Mouse (Mus musculus): ENCODE measurements around the gene Krt6a.
"Not testable (repeated sequence)": the region's sequence is repeated elsewhere in the genome, so short reads cannot be mapped to it uniquely, and the experiment has no call there.

The Krt6a gene

GRCm38 (mm10) chr15:101694207-101694606 is at the start of gene Krt6a:
Gene Krt6a (minus strand): TSS chr15:101694307.
- DNase-seq (ENCODE audit: low read depth), result no peak

DNA sequence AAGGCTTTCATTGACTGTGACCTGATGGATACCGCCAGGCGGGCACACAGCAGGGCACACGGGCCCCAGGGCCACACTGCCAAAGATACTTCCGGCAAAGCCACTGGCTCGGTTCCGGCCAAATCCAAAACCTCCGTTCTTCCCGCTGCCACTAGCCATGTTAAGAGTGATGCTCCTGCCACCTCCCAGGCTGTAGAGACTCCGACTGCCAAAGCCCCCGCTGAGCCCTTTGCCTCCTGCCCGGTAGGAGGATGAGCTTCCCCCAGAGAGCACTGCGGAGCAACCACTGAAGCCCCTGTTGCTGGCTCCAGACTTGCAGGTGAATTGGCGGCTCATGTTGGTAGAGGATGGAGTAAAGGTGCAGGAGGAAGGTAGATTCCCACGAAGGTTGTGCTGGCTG is 48.6 kb upstream of the Krt6a start, which contains the start of gene Krt71:
Gene Krt71, minus strand, starts transcription at position 399 of the 400 bp plus-strand sequence.
- DNase-seq (ENCODE audit: low read depth), result no peak

- DNase-seq (ENCODE audit: low read depth), result no peak
These were observed 43.7 kb upstream of the Krt6a start for GRCm38 (mm10) chr15:101737786-101738185.

- DNase-seq (ENCODE audit: low read depth), result no peak
These were observed 36.5 kb upstream of the Krt6a start for GRCm38 (mm10) chr15:101730653-101731052.

- no peak for DNase-seq (ENCODE audit: low read depth)
These were observed 30.6 kb upstream of the Krt6a start for GRCm38 (mm10) chr15:101724686-101725085.

- no peak for DNase-seq (ENCODE audit: low read depth)
These were observed 21.7 kb upstream of the Krt6a start for GRCm38 (mm10) chr15:101715831-101716230.

GRCm38 (mm10) chr15:101714356-101714755 is 20.2 kb upstream of the Krt6a start:
- no peak for DNase-seq (ENCODE audit: low read depth)

GRCm38 (mm10) chr15:101713731-101714130 is 19.6 kb upstream of the Krt6a start:
- no peak for DNase-seq (ENCODE audit: low read depth)

- DNase-seq (ENCODE audit: low read depth), result no peak
These were observed 18.6 kb upstream of the Krt6a start, which contains the start of gene Krt5 for GRCm38 (mm10) chr15:101712720-101713119. Gene Krt5 (minus strand): TSS chr15:101712898.

DNA sequence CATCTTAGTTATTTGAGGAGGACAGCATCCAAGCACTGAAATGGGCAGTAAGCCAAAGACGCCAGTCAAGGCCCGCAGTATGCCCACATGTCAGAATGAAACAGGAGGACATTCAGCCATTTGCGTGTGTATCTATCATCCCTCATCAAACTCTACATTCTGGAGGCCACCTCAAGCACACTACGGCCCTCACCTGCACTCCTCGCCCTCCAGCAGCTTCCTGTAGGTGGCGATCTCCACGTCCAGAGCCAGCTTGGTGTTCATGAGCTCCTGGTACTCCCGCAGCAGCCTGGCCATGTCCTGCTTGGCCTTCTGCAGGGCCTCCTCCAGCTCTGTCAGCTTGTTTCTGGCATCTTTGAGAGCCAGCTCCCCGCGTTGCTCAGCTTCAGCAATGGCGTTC is 14.6 kb upstream of the Krt6a start:
- DNase-seq (ENCODE audit: low read depth), result no peak

DNA sequence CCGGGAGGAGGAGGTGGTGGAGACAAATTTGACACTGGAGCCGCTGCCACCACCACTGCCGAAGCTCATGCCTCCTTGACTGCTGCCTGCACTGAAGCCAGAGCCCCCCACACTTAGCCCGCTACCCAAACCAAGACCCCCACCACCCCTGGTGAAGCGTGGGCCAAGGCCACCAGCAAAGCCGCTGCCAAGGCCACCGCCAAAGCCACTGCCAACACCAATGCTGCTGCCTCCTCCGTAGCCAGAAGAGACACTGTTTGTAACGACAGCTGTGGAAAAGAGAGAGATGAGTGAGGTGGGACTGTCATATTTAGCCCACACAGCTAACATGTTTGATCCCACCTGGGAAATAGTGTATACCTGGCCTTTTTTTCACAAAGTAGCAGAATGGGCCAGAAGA is 13.3 kb upstream of the Krt6a start:
- DNase-seq (ENCODE audit: low read depth), result no peak

GRCm38 (mm10) chr15:101704066-101704465 is 10.0 kb upstream of the Krt6a start:
- peak; percentile 41 for DNase-seq (ENCODE audit: low read depth)

- DNase-seq (ENCODE audit: low read depth), result no peak
These were observed 8.3 kb upstream of the Krt6a start for GRCm38 (mm10) chr15:101702380-101702779.

DNA sequence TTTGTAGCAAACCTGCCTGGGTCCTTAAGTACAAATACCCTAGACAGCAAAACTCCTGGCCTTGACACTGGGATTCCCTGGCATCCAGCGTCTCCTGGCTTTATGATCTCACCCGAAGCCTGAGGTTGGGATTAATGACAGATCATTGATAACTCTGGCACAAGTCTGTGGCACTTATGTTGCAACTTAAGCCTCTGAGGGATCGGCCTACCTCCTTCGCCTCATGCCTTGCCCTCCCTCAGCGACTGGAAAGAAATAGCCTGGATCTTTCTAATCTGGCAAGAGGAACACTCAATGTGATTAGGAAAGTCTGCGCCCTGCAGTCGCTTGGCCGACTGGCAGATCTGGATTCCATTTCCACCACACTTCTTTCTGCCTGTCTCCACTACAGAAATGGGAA is 5.8 kb upstream of the Krt6a start:
- DNase-seq (ENCODE audit: low read depth), result no peak

DNA sequence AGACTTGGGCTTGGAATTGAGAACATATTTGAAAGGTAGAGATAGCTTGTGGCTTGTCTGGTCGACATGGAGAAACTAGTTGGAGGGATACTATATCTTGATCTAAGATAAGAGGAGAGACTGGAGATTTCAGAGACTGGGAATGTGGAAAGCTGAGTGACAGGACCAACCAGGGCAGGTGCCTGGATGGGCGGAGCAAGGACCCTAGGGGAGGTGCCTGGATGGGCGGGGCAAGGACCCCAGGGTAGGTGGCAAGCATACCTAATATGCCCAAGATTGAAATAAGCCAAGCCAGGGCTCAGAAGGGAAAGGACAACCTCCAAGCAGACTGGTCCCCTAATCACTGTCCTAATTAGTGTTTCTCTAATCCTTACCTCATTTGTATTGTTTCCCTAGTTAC is 5.1 kb upstream of the Krt6a start:
- no peak for DNase-seq (ENCODE audit: low read depth)

DNA sequence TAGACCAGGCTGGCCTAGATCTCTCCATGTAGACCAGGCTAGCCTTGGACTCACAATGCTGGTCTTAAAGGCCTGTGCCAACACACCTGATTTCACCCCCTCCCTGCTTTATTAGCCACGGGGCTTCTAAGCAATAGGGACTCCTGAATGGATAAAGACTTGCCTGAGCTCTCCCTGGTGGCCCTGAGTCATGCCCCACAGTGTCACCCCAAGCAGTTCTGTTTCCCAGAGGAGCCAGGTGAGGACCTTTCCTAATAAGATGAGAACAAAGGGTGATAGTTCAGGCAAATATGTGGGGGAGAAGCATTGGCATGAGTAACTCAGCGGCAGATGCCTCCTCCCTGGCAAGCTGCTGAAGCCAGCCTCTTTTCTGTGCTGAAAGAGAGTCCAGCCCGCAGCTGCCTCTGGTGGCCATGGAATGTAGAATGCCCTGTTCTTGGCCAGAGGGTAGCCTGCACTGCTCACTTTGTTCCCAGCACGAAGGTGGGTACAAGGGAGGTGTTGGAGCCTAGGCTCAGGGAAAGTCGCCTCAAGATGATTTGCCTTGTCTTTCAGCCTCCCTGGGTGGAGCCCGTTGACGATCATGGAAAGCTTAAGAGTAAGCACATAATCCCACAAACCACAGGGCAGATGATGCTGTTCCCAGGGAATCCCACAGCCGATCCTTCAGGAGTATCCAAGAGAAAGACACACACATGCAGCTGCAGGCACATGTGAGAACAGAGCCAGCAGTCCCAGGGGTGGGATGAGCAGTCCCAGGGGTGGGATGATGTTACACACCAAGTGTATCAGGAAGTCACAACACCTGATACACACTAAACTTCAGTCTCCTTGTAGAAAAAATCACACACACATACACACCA is 3.5 kb upstream of the Krt6a start:
- no peak for DNase-seq (ENCODE audit: low read depth)

GRCm38 (mm10) chr15:101690460-101690859 is 3.6 kb downstream of the Krt6a start:
- not testable (repeated sequence) for DNase-seq (ENCODE audit: low read depth)

DNA sequence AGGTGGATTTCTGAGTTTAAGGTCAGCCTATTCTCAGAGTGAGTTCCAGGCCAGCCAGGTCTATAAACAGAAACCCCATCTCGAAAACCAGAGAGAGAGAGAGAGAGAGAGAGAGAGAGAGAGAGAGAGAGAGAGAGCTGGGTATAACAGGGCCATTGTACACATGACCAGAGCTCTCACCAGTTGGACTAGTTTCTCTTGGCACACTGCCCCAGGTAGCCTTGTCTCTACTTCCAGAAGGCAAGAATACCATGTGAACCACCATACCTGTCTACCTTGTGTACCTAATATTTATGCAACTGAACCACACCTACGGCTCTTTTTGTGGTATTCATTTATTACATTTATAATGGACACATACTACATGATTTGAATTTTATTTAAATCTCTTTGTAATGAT is 5.9 kb downstream of the Krt6a start:
- no peak for DNase-seq (ENCODE audit: low read depth)

- DNase-seq (ENCODE audit: low read depth), result no peak
These were observed 13.9 kb downstream of the Krt6a start, which contains the start of gene Krt6b for GRCm38 (mm10) chr15:101680187-101680586. Gene Krt6b (minus strand): TSS chr15:101680287.

DNA sequence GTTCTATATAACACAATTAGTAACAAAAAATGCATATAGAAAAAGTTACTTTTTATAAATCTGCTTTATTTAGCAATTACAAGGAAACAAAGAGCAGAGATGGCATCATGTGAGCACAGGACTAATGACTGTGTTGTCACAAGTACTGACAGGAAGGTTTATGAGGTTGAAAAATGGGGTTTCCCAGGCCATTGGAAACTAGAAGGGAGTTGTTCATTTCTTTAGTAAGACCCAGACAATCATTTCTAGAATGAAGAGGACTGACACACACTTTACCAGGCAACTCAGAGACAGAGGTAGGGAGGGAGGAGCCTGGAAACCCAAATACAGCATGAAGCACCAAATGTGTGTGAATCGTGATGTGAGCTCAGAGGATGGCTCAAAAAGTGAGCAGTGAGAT is 18.1 kb downstream of the Krt6a start:
- no peak for DNase-seq (ENCODE audit: low read depth)

DNA sequence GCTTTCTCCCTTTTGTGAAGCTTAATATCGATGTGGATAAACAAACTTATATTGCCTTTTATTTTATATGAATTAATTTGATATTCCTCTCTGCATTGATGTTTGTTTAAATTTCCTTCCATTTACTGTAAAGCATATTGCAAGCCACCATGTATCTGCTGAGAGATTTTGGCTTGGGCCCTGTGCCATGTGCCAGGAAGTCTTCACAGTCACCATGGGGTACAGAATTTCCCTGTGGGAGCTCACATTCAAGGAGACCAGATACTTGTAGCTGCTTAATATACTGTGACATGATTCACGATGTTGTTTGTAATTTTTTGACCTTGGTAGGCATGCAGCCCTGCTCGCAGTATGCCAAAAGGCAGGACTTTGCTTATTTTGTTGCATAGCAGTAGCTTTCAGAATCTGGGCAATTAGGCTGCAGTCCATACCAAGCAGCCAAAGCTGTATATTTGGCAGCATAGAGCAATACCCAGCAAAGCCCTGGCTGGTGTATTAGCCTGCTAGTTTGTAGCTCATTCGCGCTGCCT is 41.3 kb downstream of the Krt6a start:
- no peak for DNase-seq (ENCODE audit: low read depth)

DNA sequence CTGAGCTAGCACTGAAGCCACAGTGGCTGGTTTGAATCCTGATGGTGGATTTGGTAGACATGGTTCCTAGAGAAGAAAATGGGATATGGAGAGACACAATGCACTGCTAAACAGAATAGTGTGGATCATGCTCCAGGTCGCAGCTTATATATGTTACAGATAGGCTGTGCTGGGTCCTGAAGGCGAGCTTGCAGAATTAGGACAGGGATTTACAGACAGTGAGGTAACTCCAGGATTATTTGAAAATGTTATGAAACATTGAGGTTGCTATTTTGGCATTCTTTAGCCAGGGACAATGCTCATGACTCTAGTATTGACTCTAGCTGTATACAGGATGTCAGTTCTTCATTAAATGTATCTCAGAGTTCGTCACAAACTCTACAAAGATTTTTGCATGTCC is 46.8 kb downstream of the Krt6a start, which contains the start of gene Gm5478:
Gene Gm5478, minus strand, starts transcription at position 101 of the 400 bp plus-strand sequence.
- DNase-seq (ENCODE audit: low read depth), result no peak
